Mouse (Mus musculus) erythroblast, adult 5-6 weeks (primary cell): Measurements from ENCODE around the gene Trabd. TPM values are rescaled to one million over a fixed set of nuclear protein-coding genes. Genes with fewer than 3 reads are reported as not detected.
A peak's percentile ranks its signal among the peaks of the same experiment; 100 is the strongest.

ENCODE experiments used
- ATAC-seq: replicated peaks from 2 replicates; pipeline ENCODE4 v1.8.0; 2016; ENCODE audit warnings: moderate number of reproducible peaks, mild to moderate bottlenecking, moderate TSS enrichment, inconsistent platforms; ENCODE audit not compliant: poor library complexity, low FRiP score, severe bottlenecking
- total RNA-seq, 2 experiments: library from RNA; stranded (forward) in 1 of 2; stranded (reverse) in 1 of 2; fragments of 150-400 nt in 1 of 2; fragments of 200-764, 138-1000 nt in 1 of 2; gene quantifications; 2 replicates each; pipeline versions ENCODE4 v1.2.3 to v1.2.4; 2015 to 2017; ENCODE audit warnings: low replicate concordance in 2 of 2

The Trabd gene
- total RNA-seq, 2 experiments from 2014 or later, result 8.3 to 11.9 TPM

GRCm38 (mm10) chr15:89075478-89076147 is 689 bp downstream of the Trabd start:
- peak; percentile 68 for ATAC-seq

GRCm38 (mm10) chr15:89076156-89076731 is 1.3 kb downstream of the Trabd start:
- ATAC-seq, result 0 out of 2 replicates have a peak, but pooled peaks have one; percentile 22

GRCm38 (mm10) chr15:89078208-89078836 is 3.4 kb downstream of the Trabd start:
- peak; percentile 70 for ATAC-seq

GRCm38 (mm10) chr15:89083906-89084305 is 9.0 kb downstream of the Trabd start:
- no peak for ATAC-seq

GRCm38 (mm10) chr15:89084826-89085225 is 9.9 kb downstream of the Trabd start:
- ATAC-seq, result no peak

- ATAC-seq, result peak; percentile 97
These were observed 13.8 kb downstream of the Trabd start, which contains the start of gene Selenoo for GRCm38 (mm10) chr15:89088607-89089247. Gene Selenoo (plus strand): TSS chr15:89089084.

GRCm38 (mm10) chr15:89089248-89090051 is 14.5 kb downstream of the Trabd start:
- ATAC-seq, result 0 out of 2 replicates have a peak, but pooled peaks have one; percentile 25

- no peak for ATAC-seq
These were observed 15.7 kb downstream of the Trabd start for GRCm38 (mm10) chr15:89090662-89091061.

- ATAC-seq, result no peak
These were observed 17.3 kb downstream of the Trabd start for GRCm38 (mm10) chr15:89092181-89092580.

GRCm38 (mm10) chr15:89097450-89097849 is 22.5 kb downstream of the Trabd start:
- no peak for ATAC-seq

- no peak for ATAC-seq
These were observed 23.7 kb downstream of the Trabd start for GRCm38 (mm10) chr15:89098616-89099015.

- no peak for ATAC-seq
These were observed 25.9 kb downstream of the Trabd start for GRCm38 (mm10) chr15:89100823-89101222.

- ATAC-seq, result no peak
These were observed 27.7 kb downstream of the Trabd start for GRCm38 (mm10) chr15:89102646-89103045.

- ATAC-seq, result no peak
These were observed 29.0 kb downstream of the Trabd start for GRCm38 (mm10) chr15:89103921-89104320.

GRCm38 (mm10) chr15:89104425-89104824 is 29.5 kb downstream of the Trabd start:
- no peak for ATAC-seq

- no peak for ATAC-seq
These were observed 31.1 kb downstream of the Trabd start for GRCm38 (mm10) chr15:89106073-89106472.

- no peak for ATAC-seq
These were observed 32.1 kb downstream of the Trabd start for GRCm38 (mm10) chr15:89106976-89107375.

- no peak for ATAC-seq
These were observed 35.2 kb downstream of the Trabd start for GRCm38 (mm10) chr15:89110147-89110546.

- no peak for ATAC-seq
These were observed 43.1 kb downstream of the Trabd start for GRCm38 (mm10) chr15:89118007-89118406.
